Mouse (Mus musculus): ENCODE measurements around the gene Gng7. TPM values are rescaled to one million over a fixed set of nuclear protein-coding genes. Genes with fewer than 3 reads are reported as not detected.
"Not testable (repeated sequence)": the region's sequence is repeated elsewhere in the genome, so short reads cannot be mapped to it uniquely, and the experiment has no call there.

Gng7 gene
- polyA plus RNA-seq, 1 experiment from 2014 or later: 1.4 TPM

- no peaks in the 10 kb centered on the region for H3K27me3 ChIP-seq (replicated peaks)
- WGBS: 86% methylated on average over 3 of the region's 4 CpGs
- peaks cover 78% of the 10 kb centered on the region for H3K36me3 ChIP-seq
- no peak overlapping the region for H3K4me3 ChIP-seq
- H3K4me2 ChIP-seq: no peak overlapping the region
- no peak for ATAC-seq (ENCODE audit: extremely low read depth, insufficient number of reproducible peaks, low FRiP score, low TSS enrichment)
- no peak overlapping the region for H3K27ac ChIP-seq (replicated peaks)
- H3K9ac ChIP-seq: no peak overlapping the region
- 0 out of 2 replicates have a peak, but pooled peaks cover 4% of the 10 kb centered on the region for H3K4me1 ChIP-seq
- no peaks in the 10 kb centered on the region for H3K9me3 ChIP-seq
Measured at GRCm38 (mm10) chr10:81050645-81051044, 35.9 kb upstream of the Gng7 start.

GRCm38 (mm10) chr10:81045246-81045645, 30.5 kb upstream of the Gng7 start:
- H3K27me3 ChIP-seq (replicated peaks); H3K4me2 ChIP-seq; H3K9ac ChIP-seq; ATAC-seq (ENCODE audit: extremely low read depth, insufficient number of reproducible peaks, low FRiP score, low TSS enrichment); H3K4me3 ChIP-seq; H3K27ac ChIP-seq (replicated peaks); H3K4me1 ChIP-seq; H3K9me3 ChIP-seq: not testable (repeated sequence)
- 89% methylated on average over 14 of the region's 14 CpGs for WGBS
- peaks cover 79% of the 10 kb centered on the region for H3K36me3 ChIP-seq

GRCm38 (mm10) chr10:81041458-81042175, 26.9 kb upstream of the Gng7 start:
- H3K36me3 ChIP-seq: peaks cover 42% of the 10 kb centered on the region
- no peak overlapping the region for H3K4me3 ChIP-seq
- H3K4me2 ChIP-seq: no peak overlapping the region
- no peaks in the 10 kb centered on the region for H3K9me3 ChIP-seq
- WGBS: 30% methylated on average over 13 of the region's 13 CpGs
- no peaks in the 10 kb centered on the region for H3K27me3 ChIP-seq (replicated peaks)
- no peak overlapping the region for H3K9ac ChIP-seq
- peaks cover 2% of the 10 kb centered on the region; the same call in 1 of the 2 replicates for H3K4me1 ChIP-seq
- ATAC-seq (ENCODE audit: extremely low read depth, insufficient number of reproducible peaks, low FRiP score, low TSS enrichment): no peak
- no peak overlapping the region for H3K27ac ChIP-seq (replicated peaks)

- Histone ChIP-seq H3K4me1 (peaks cover 2% of the 10 kb centered on the region; the same call in 1 of the 2 replicates), H3K9ac (peak within 1 kb of the TSS; percentile 79), H3K4me2 (peak within 1 kb of the TSS; percentile 82), H3K9me3 (no peaks in the 10 kb centered on the region), H3K4me3 (peak within 1 kb of the TSS; percentile 64), H3K27me3 (replicated peaks) (no peaks in the 10 kb centered on the region), H3K36me3 (0 out of 2 replicates have a peak, but pooled peaks cover 14% of the 10 kb centered on the region), H3K27ac (replicated peaks) (no peak within 1 kb of the TSS)
- WGBS: 1% methylated on average over 35 of the region's 35 CpGs
- peak; percentile 96; the same call in 1 of the 2 replicates for ATAC-seq (ENCODE audit: extremely low read depth, insufficient number of reproducible peaks, low FRiP score, low TSS enrichment)
Measured at GRCm38 (mm10) chr10:81036988-81037580, 22.3 kb upstream of the Gng7 start, which contains the start of gene Slc39a3. Gene Slc39a3, minus strand, starts transcription at chr10:81037426.

GRCm38 (mm10) chr10:81036251-81036650, 21.5 kb upstream of the Gng7 start:
- H3K9ac ChIP-seq: no peak overlapping the region
- WGBS: 75% methylated on average over 7 of the region's 7 CpGs
- H3K27me3 ChIP-seq (replicated peaks): no peaks in the 10 kb centered on the region

GRCm38 (mm10) chr10:81033586-81033985, 18.8 kb upstream of the Gng7 start:
- H3K27me3 ChIP-seq (replicated peaks): no peaks in the 10 kb centered on the region
- no peak overlapping the region for H3K9ac ChIP-seq
- peaks cover 2% of the 10 kb centered on the region; the same call in 1 of the 2 replicates for H3K4me1 ChIP-seq
- H3K4me2 ChIP-seq: no peak overlapping the region
- H3K9me3 ChIP-seq: no peaks in the 10 kb centered on the region
- peaks cover 34% of the 10 kb centered on the region for H3K36me3 ChIP-seq
- ATAC-seq (ENCODE audit: extremely low read depth, insufficient number of reproducible peaks, low FRiP score, low TSS enrichment): no peak
- H3K27ac ChIP-seq (replicated peaks): no peak overlapping the region
- 75% methylated on average over 10 of the region's 10 CpGs for WGBS
- no peak overlapping the region for H3K4me3 ChIP-seq

More at GRCm38 (mm10) chr10:81036251-81036650, 21.5 kb upstream of the Gng7 start:
- Histone ChIP-seq H3K4me2 (no peak overlapping the region), H3K27ac (replicated peaks) (no peak overlapping the region), H3K4me1 (peaks cover 2% of the 10 kb centered on the region; the same call in 1 of the 2 replicates), H3K36me3 (peaks cover 18% of the 10 kb centered on the region; the same call in 1 of the 2 replicates), H3K9me3 (no peaks in the 10 kb centered on the region), H3K4me3 (no peak overlapping the region)
- ATAC-seq (ENCODE audit: extremely low read depth, insufficient number of reproducible peaks, low FRiP score, low TSS enrichment): no peak

- no peaks in the 10 kb centered on the region for H3K9me3 ChIP-seq
- H3K4me3 ChIP-seq: no peak overlapping the region
- ATAC-seq (ENCODE audit: extremely low read depth, insufficient number of reproducible peaks, low FRiP score, low TSS enrichment): no peak
- 59% methylated on average over 10 of the region's 10 CpGs for WGBS
- H3K27ac ChIP-seq (replicated peaks): no peak overlapping the region
- H3K9ac ChIP-seq: no peak overlapping the region
- H3K4me1 ChIP-seq: peaks cover 13% of the 10 kb centered on the region
- H3K36me3 ChIP-seq: peaks cover 34% of the 10 kb centered on the region
- H3K27me3 ChIP-seq (replicated peaks): peaks cover 28% of the 10 kb centered on the region
- no peak overlapping the region for H3K4me2 ChIP-seq
Measured at GRCm38 (mm10) chr10:81029031-81029430, 14.3 kb upstream of the Gng7 start.

- H3K4me3 ChIP-seq: no peak overlapping the region
- peaks cover 36% of the 10 kb centered on the region for H3K27me3 ChIP-seq (replicated peaks)
- peaks cover 30% of the 10 kb centered on the region for H3K36me3 ChIP-seq
- H3K9ac ChIP-seq: no peak overlapping the region
- H3K4me1 ChIP-seq: peaks cover 13% of the 10 kb centered on the region
- ATAC-seq (ENCODE audit: extremely low read depth, insufficient number of reproducible peaks, low FRiP score, low TSS enrichment): no peak
- no peak overlapping the region for H3K4me2 ChIP-seq
- no peak overlapping the region for H3K27ac ChIP-seq (replicated peaks)
- no peaks in the 10 kb centered on the region for H3K9me3 ChIP-seq
Measured at GRCm38 (mm10) chr10:81028219-81028618, 13.5 kb upstream of the Gng7 start.

- 33% methylated on average over 4 of the region's 4 CpGs for WGBS
- no peak overlapping the region for H3K4me2 ChIP-seq
- peak overlapping the region; percentile 20; the same call in 1 of the 2 replicates for H3K27ac ChIP-seq (replicated peaks)
- no peak overlapping the region for H3K4me3 ChIP-seq
- H3K9me3 ChIP-seq: no peaks in the 10 kb centered on the region
- no peak for ATAC-seq (ENCODE audit: extremely low read depth, insufficient number of reproducible peaks, low FRiP score, low TSS enrichment)
- H3K4me1 ChIP-seq: peaks cover 13% of the 10 kb centered on the region
- H3K36me3 ChIP-seq: peaks cover 22% of the 10 kb centered on the region
- peak overlapping the region; percentile 40; the same call in 1 of the 2 replicates for H3K9ac ChIP-seq
- peaks cover 45% of the 10 kb centered on the region for H3K27me3 ChIP-seq (replicated peaks)
Measured at GRCm38 (mm10) chr10:81027331-81027730, 12.6 kb upstream of the Gng7 start.

GRCm38 (mm10) chr10:81026857-81027256, 12.1 kb upstream of the Gng7 start:
- H3K4me2 ChIP-seq: no peak overlapping the region
- no peak overlapping the region for H3K27ac ChIP-seq (replicated peaks)
- peak overlapping the region; percentile 40; the same call in 1 of the 2 replicates for H3K9ac ChIP-seq
- no peak for ATAC-seq (ENCODE audit: extremely low read depth, insufficient number of reproducible peaks, low FRiP score, low TSS enrichment)
- no peak overlapping the region for H3K4me3 ChIP-seq
- H3K27me3 ChIP-seq (replicated peaks): peaks cover 50% of the 10 kb centered on the region
- peaks cover 17% of the 10 kb centered on the region for H3K4me1 ChIP-seq
- H3K36me3 ChIP-seq: peaks cover 20% of the 10 kb centered on the region
- H3K9me3 ChIP-seq: no peaks in the 10 kb centered on the region
- WGBS: 91% methylated on average over 5 of the region's 5 CpGs

GRCm38 (mm10) chr10:81025639-81026275, 11.0 kb upstream of the Gng7 start, which contains the start of gene Diras1:
Gene Diras1, minus strand, starts transcription at chr10:81025662.
- peaks cover 18% of the 10 kb centered on the region for H3K4me1 ChIP-seq
- H3K27me3 ChIP-seq (replicated peaks): peaks cover 59% of the 10 kb centered on the region
- H3K4me3 ChIP-seq: peak within 1 kb of the TSS; percentile 36
- peak within 1 kb of the TSS; percentile 57 for H3K4me2 ChIP-seq
- H3K36me3 ChIP-seq: peaks cover 11% of the 10 kb centered on the region
- WGBS: 44% methylated on average over 12 of the region's 12 CpGs
- no peaks in the 10 kb centered on the region for H3K9me3 ChIP-seq
- no peak for ATAC-seq (ENCODE audit: extremely low read depth, insufficient number of reproducible peaks, low FRiP score, low TSS enrichment)
- H3K27ac ChIP-seq (replicated peaks): no peak within 1 kb of the TSS
- H3K9ac ChIP-seq: no peak within 1 kb of the TSS
